Mouse (Mus musculus) ES-E14 (cell line): ENCODE measurements around the gene 4930505A04Rik. TPM values are rescaled to one million over a fixed set of nuclear protein-coding genes. Genes with fewer than 3 reads are reported as not detected.

ENCODE experiments used
- DNase-seq: peaks from one replicate; pipeline ENCODE4 v3.0.0-alpha.2; 2013; ENCODE audit warnings: low read depth, low spot score
- H3K27ac ChIP-seq: 2 replicates; pipeline ENCODE4 v1.5.1; 2012; ENCODE audit warnings: low read depth, mild to moderate bottlenecking, low read length, moderate library complexity, mixed read lengths; ENCODE audit not compliant: poor library complexity, insufficient read depth, severe bottlenecking
- H3K36me3 ChIP-seq: 2 replicates; pipeline ENCODE4 v1.6.1; 2012; ENCODE audit warnings: mild to moderate bottlenecking, low read length, moderate library complexity, mixed read lengths; ENCODE audit not compliant: control insufficient read depth, poor library complexity, insufficient read depth, severe bottlenecking
- H3K4me1 ChIP-seq, 2 experiments: fragments of 150-350 bp in 1 of 2; sonication (generic) in 1 of 2; 2 replicates each; pipeline ENCODE4 v1.6.1; 2012; ENCODE audit warnings: low read length in 2 of 2, mild to moderate bottlenecking in 1 of 2, mixed read lengths in 1 of 2; ENCODE audit not compliant: control insufficient read depth in 2 of 2, insufficient read depth in 2 of 2, poor library complexity in 1 of 2
- H3K4me3 ChIP-seq, 2 experiments: fragments of 150-350 bp in 1 of 2; sonication (generic) in 1 of 2; 2 replicates each; pipeline ENCODE4 v1.5.1; 2012; ENCODE audit warnings: low read length in 2 of 2, low read depth in 1 of 2, mild to moderate bottlenecking in 1 of 2, mixed read lengths in 1 of 2; ENCODE audit not compliant: insufficient read depth in 1 of 2, poor library complexity in 1 of 2, severe bottlenecking in 1 of 2
- H3K9ac ChIP-seq: 2 replicates; pipeline ENCODE4 v1.6.1; 2012; ENCODE audit warnings: low read depth, mild to moderate bottlenecking, low read length, mixed read lengths; ENCODE audit not compliant: poor library complexity, insufficient read depth, severe bottlenecking
- H3K9me3 ChIP-seq: fragments of 150-350 bp; sonication (generic); 2 replicates; pipeline ENCODE4 v1.6.1; 2012; ENCODE audit warnings: low read depth, mild to moderate bottlenecking, low read length; ENCODE audit not compliant: control insufficient read depth, insufficient read depth
- CHD2 ChIP-seq: IDR thresholded peaks from 2 replicates; pipeline ENCODE4 v1.6.1; 2014; ENCODE audit warnings: mild to moderate bottlenecking, low read depth, low read length, inconsistent platforms
- HCFC1 ChIP-seq: IDR thresholded peaks from 2 replicates; pipeline ENCODE4 v1.6.1; 2012; ENCODE audit warnings: low read length, inconsistent platforms, borderline replicate concordance; ENCODE audit not compliant: insufficient read depth
- MAFK ChIP-seq: IDR thresholded peaks from 2 replicates; pipeline ENCODE4 v1.6.1; 2014; ENCODE audit warnings: mild to moderate bottlenecking, low read depth, low read length, inconsistent platforms; ENCODE audit not compliant: insufficient read depth
- ZC3H11A ChIP-seq: IDR thresholded peaks from 2 replicates; pipeline ENCODE4 v1.6.1; 2012; ENCODE audit warnings: low read depth, mild to moderate bottlenecking, inconsistent platforms, low read length, borderline replicate concordance
- ZNF384 ChIP-seq: IDR thresholded peaks from 2 replicates; pipeline ENCODE4 v1.6.1; 2012; ENCODE audit warnings: low read depth, low read length, inconsistent platforms
- in situ Hi-C, 2 experiments: fragments of 600-800 bp; cut with MboI; formaldehyde crosslinking; loops; one replicate each; pipeline ENCODE4 v1.15.1; 2025; ENCODE audit warnings: low sequenced_read_pairs in 2 of 2, inconsistent platforms in 1 of 2; ENCODE audit not compliant: unreplicated experiment in 2 of 2
- total RNA-seq: library from RNA; depleted of rRNA; stranded (reverse); fragments of 300-350 nt; gene quantifications from 2 replicates; pipeline ENCODE4 v1.2.3, GENCODE M21; 2012; rRNA removed

The 4930505A04Rik gene
- total RNA-seq = 0.37 and 0.85 TPM in 2 replicates

DNA sequence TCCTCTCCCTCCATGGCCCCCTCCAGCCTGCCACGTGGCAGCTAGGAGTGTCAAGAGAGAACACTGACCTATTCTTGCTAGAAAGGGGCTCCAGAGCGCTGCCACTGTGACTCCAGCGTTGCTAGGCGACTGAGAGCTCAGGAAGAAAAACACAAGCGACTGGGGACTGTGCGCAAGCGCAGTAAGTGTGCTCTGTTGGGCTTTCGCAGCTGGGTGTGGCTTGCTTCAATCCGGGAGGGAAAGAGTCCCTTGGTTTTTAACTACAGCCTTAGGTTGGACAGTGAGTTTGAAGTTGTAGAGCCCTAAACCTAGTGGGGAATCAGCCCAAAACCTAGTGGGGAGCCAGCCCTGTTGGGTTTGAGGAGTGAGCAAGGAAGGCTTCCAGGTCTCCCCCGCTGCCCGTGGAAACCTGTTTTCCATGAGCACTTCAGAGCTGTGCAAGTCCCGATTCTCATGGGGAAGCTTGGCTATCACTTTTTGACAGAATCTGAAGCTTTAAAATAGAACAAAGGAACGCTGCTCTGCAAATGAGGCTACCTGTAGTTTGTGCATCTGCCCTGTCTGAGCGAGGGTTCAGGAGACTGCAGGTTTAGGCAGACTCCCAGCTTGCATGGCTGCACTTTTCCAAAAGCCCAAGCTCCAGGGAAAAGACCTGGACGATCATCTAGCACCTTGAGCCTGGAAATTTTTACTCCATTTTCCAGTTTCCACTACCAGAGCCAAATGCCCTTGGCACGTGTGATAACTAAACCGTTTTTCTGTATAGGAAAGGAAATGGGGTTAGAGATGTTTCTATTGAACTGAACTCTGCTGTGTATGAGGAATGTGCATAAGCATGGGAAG is at the start of gene 4930505A04Rik:
4930505A04Rik (minus strand) TSS at position 77 of the 843 bp plus-strand sequence.
- in situ Hi-C loops = no loop called here
- DNase-seq = peak; percentile 96
- Histone ChIP-seq H3K27ac (0 out of 2 replicates have a peak within 1 kb of the TSS, but pooled peaks have one; percentile 61), H3K4me1 (peaks cover 0 to 2% of the 10 kb centered on the region in 2 experiments; a peak in 1 of 4 replicates), H3K36me3 (no peaks in the 10 kb centered on the region), H3K9ac (peak within 1 kb of the TSS; percentile 37; the same call in 1 of the 2 replicates), H3K9me3 (no peaks in the 10 kb centered on the region), H3K4me3 (peak within 1 kb of the TSS; percentile 24 to 56; a peak in 3 of 4 replicates)
- TF ChIP-seq MAFK (no peak), ZC3H11A (no peak), HCFC1 (no peak), ZNF384 (no peak), CHD2 (no peak)

DNA sequence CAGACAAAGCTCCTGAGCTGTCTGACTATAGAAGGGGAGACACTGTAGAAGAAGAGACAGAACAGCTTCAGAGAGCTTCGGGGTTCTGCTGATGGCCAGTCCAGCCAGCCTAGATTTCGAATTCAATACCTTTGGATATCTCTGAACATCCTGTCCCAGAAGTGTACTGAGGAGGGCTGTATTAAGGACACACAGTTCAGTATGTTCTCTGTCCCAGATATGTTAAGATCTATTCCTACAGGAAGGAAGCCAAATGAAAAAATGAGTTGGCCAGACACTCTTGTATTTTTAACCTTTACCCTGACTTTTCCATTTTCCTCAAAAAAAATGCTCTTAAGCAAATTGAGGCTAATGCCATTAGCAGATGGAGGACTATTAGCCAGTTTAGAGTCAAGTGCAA is 45.5 kb upstream of the 4930505A04Rik start:
- Histone ChIP-seq H3K36me3 (no peaks in the 10 kb centered on the region), H3K9ac (no peak overlapping the region)

DNA sequence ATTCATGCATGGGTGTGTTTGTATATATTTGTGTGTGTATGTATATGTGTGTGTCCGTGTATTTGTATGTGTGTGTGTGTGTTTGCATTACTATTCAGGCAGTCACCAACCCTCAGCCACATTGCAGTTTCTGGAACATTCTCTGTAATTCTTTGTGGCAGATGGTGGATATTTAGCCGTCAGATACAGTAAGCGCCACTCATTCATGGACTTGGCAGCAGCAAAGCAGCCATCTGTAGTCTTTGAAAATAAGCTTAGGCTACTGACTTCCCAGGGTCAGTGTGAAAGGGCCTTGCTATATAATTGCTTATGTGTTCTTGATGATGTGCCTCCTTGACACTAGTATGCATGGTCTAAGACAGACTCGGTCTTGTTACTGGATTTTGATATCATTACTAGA is 36.6 kb upstream of the 4930505A04Rik start:
- DNase-seq = no peak
- H3K4me1 ChIP-seq = no peaks in the 10 kb centered on the region
- H3K36me3 ChIP-seq = no peaks in the 10 kb centered on the region
- TF ChIP-seq MAFK = no peak
- no peak for TF ChIP-seq ZNF384
- no peak for TF ChIP-seq ZC3H11A
- TF ChIP-seq CHD2 = no peak
- TF ChIP-seq HCFC1 = no peak
- H3K9me3 ChIP-seq = no peaks in the 10 kb centered on the region
- H3K4me3 ChIP-seq = no peak overlapping the region
- no peak overlapping the region for H3K9ac ChIP-seq
- H3K27ac ChIP-seq = no peak overlapping the region
- in situ Hi-C loops = no loop called here

More for the DNA sequence above, 45.5 kb upstream of the 4930505A04Rik start:
- no peaks in the 10 kb centered on the region for H3K9me3 ChIP-seq
- no peaks in the 10 kb centered on the region for H3K4me1 ChIP-seq
- in situ Hi-C loops = no loop called here
- H3K4me3 ChIP-seq = no peak overlapping the region
- H3K27ac ChIP-seq = no peak overlapping the region
- TF ChIP-seq CHD2 (no peak), ZNF384 (no peak), MAFK (no peak), ZC3H11A (no peak), HCFC1 (no peak)
- DNase-seq = no peak

DNA sequence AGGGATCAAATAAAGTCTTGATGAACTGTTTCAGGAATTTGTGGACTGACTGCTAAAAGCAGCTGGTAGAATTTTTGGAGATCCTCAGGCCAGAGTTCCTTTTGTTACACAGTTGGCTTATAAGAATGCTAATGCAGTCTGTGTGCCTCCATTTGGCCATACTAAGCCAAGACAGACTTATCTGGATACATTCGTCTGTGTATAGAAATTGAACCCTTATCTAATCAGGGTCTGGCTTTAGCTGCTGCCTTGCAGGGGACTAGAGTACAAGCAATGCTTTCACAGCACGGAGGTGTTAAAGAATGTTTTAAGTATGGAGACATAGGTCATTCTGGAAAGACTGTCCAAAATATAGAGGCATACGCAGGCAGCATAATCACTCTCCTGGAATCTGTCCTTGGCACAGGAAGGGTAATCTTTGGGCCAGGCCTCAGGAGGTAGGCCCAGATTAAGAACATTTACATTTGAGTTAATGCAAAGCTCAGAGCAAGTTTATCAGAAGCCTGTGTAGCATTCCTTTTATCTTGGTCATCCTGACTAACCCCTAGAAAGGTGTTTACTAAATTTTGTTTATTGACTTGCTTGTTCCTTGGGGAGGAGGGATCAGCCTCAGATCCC is 27.2 kb upstream of the 4930505A04Rik start:
- Histone ChIP-seq H3K9ac (no peak overlapping the region), H3K4me1 (no peaks in the 10 kb centered on the region), H3K9me3 (peaks cover 12% of the 10 kb centered on the region), H3K36me3 (no peaks in the 10 kb centered on the region), H3K4me3 (no peak overlapping the region), H3K27ac (peak overlapping the region; percentile 60; the same call in 1 of the 2 replicates)
- no peak for DNase-seq
- in situ Hi-C loops = no loop called here
- TF ChIP-seq MAFK (no peak), ZNF384 (no peak), CHD2 (no peak), HCFC1 (no peak), ZC3H11A (no peak)
